Mouse (Mus musculus) cerebellum, postnatal 10 days (tissue): ENCODE results near the gene Clns1a.

Experiments used
- DNase-seq, 2 experiments: peaks; one replicate each; pipeline ENCODE4 v3.0.0; 2021; ENCODE audit warnings: mixed read lengths in 2 of 2

Clns1a gene

GRCm38 (mm10) chr7:97696506-97697254 is at the start of gene Clns1a:
Gene Clns1a, plus strand, starts transcription at chr7:97696634.
- peak; percentile 95 to 98 for DNase-seq

DNA sequence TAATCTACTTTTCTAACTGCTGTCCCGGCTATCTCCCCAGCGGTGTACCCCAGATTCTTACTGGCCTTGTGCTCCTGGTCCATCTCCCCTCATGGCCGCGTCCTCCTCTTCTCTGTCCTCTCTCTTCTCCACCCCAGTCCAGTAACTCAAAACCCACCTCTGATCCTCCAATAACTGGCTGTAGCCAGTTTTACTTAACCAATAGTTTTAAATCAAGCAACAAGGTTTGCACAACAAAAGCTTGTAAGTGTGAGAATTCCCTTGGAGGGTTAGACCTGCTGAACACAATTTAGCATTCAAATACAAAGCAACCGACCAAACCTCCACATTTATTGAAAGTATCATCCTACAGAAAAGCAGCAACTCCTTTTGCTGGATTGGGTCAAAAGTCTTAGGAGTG is 48.8 kb upstream of the Clns1a start:
- no peak for DNase-seq

DNA sequence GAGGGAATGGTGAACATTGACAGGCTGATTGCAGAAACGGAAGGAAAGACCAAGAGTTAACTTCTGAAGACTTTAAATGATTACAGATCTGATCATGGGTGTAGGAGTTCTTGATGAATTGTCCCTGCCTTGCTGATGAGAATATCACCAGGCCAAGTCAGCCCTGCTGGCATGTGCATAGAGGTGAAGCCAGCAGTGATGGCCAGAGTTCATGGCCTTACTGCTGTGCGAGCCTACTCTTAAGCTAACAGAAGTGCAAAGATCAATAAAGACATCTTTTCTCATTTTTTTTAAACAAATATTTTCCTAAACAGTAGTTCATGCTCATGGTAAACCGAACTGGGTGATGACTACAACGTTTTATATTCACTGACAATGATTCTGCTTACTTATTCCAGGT is 45.7 kb upstream of the Clns1a start:
- DNase-seq, result no peak

GRCm38 (mm10) chr7:97656144-97656543 is 40.3 kb upstream of the Clns1a start:
- DNase-seq, result no peak

- no peak for DNase-seq
Measured at GRCm38 (mm10) chr7:97661634-97662033, 34.8 kb upstream of the Clns1a start.

- DNase-seq, result peak in 1 of 2 experiments; percentile 70
Measured at GRCm38 (mm10) chr7:97679239-97679638, 17.2 kb upstream of the Clns1a start.

DNA sequence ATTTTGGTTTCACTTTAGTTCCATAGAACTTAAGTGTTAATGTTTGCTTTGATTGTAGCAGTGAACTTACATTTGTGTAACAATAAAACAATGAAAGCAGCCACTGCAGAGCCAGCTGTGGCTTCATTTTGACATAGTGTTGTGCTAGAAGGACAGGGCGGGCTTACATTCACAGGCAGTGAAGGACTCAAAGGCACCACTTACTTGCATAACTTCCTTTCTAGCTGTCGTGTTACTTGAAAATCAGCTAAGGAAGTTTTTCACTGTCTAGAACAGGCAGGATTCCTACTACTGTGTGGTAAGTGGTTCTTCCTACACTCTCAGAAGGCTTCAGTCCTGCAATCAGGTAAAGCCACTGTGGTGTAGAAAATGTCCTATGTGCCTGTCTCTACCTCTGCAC is 8.6 kb upstream of the Clns1a start:
- no peak for DNase-seq

- no peak for DNase-seq
Measured at GRCm38 (mm10) chr7:97695441-97695840, 993 bp upstream of the Clns1a start.

DNA sequence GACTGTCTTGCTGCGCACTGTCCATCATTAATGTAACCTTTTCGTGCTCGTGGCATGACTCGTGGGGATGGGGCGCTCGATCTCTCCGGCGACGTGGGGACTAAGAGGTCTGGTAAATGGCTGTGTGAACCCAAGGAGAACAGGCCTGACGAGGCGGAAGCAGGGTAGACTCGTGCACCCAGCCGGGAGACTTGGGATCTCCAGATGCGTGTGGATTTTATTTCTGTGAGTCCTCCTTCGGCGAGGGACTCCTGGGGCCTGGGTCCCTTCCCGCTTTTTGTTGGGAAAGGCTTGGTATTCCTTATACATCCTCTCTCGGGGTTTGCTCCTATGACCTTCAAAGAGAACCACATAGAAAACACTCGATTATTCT is 315 bp upstream of the Clns1a start:
- DNase-seq, result no peak

GRCm38 (mm10) chr7:97700173-97700572 is 3.7 kb downstream of the Clns1a start:
- no peak for DNase-seq

GRCm38 (mm10) chr7:97701106-97701505 is 4.7 kb downstream of the Clns1a start:
- DNase-seq, result no peak

DNA sequence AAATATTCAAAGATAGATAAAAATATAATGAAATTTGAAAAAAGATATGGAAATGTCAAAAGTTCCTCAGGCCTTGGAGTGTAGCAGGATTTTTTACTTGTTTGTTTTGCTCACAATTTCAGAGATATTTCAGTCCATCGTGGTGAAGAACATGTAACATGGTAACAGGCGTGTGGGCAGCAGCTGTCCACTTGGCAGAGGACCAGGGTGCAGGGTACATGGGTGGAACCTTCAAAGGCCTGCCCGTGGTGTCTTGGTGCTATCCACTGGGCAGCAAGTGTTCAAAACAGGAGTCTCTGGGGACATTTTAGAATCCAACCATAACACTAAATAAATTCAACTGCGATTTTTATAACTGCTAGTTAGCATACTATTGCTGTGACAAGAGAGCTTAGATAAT is 10.7 kb downstream of the Clns1a start:
- peak; percentile 73 to 78 for DNase-seq

GRCm38 (mm10) chr7:97707809-97708208 is 11.4 kb downstream of the Clns1a start:
- no peak for DNase-seq

DNA sequence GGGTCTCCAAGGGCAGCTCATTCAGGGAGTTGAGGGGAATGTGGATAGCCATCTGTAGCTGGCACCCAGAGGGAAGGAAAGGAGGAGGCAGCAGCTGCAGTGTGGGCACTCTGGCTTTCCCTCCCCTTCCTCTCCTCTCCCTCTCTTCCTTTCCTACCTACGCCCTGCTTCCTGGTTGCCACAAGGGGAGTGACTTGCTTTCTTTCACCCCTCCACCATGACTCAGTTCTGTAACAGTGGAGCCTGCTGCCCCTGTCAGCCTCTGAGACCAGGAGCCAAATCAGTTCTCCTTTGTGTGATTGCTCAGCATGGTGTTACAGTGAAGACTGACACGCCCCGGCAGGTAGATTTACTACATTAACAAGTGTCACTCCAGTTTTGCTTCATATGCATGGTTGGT is 12.8 kb downstream of the Clns1a start:
- no peak for DNase-seq

GRCm38 (mm10) chr7:97714651-97715050 is 18.2 kb downstream of the Clns1a start:
- DNase-seq, result no peak

DNA sequence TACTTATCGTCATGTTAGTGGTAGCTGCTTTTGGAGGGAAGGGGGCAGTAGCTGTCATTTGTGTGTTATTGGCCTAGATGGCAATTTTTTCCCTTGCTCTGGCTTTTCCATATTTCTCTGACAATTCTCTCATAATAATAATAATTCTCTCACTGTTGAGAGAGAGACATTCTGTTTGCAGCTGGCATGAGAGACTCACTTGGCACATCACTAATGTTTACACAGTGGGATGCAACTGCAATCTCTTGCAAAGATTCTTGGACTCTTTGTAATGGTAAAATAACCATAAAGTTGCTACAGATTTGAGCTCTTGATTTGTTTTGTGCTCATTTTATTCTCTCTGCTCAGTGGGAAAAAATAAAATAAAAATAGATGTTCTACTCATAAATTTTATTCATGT is 20.9 kb downstream of the Clns1a start:
- no peak for DNase-seq

DNA sequence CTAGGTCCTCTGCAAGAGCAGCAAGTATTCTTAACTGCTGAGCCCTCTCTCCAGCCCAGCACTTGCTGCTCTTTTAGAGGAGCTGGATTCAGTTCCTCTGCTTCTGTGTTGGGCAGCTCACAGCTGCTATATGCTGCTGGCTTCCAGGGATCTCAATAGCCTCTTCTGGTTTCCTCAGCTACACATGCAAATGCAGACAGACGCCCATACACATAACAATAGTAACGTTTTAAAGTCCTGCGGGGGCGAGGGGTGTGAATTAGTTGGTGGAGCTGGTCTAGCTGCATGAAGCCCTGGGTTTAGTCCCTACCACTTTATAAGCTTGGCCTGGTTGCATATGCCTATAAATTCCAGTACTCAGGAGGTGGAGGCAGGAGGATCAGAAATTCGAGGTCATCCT is 22.6 kb downstream of the Clns1a start:
- DNase-seq, result no peak

DNA sequence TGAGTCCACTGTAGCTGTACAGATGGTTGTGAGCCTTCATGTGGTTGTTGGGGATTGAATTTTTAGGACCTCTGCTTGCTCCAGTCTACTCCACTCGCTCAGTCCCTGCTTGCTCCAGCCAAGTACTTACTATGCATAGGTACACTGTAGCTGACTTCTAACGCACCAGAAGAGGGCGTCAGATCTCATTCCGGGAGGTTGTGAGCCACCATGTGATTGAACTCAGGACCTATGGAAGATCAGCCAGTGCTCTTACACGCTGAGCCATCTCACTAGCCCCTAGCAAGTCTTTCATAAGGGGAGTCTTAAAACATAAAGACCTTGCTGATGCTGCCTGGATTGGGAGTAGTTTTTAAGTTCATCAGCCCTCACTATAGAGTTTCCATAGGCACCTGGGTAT is 23.7 kb downstream of the Clns1a start:
- no peak for DNase-seq

GRCm38 (mm10) chr7:97722278-97722918 is 26.0 kb downstream of the Clns1a start:
- no peak for DNase-seq

DNA sequence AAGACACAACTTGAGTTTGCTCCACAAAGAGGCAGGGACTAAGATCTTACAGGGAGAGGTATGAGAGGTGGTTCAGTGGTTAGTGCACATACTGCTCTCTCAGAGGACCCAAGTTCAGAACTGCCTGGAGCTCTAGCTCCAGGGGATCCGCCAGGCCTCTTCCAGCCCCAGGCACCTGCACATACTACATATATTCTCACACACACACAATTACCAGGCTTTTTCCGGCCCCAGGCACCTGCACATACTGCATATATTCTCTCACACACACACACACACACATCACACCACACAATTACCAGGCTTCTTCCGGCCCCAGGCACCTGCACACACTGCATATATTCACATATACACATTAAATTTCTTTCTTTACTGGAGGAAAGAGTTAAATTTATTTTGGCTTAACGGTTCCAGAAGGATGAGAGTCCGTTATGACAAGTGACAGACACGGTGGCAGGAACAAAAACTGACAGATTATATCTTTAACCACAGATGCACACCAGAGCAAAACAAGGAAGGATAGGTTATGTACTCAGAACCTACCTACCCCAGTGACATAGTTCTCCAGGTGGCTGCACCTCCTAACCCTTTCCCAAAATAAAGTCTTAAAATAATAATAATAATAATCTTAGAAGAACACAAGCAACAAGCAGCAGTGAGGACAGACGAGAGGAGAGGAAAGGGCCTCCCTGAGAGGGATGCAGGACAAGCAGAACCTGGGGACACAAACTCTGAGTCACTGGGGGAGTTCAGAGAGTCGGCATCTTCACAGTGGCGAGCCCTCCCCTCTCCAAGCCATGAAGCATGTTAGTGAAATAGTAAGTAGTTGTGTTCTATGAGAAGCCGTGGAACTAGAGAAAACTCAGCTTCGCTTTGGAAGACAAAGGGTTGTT is 27.5 kb downstream of the Clns1a start:
- no peak for DNase-seq

DNA sequence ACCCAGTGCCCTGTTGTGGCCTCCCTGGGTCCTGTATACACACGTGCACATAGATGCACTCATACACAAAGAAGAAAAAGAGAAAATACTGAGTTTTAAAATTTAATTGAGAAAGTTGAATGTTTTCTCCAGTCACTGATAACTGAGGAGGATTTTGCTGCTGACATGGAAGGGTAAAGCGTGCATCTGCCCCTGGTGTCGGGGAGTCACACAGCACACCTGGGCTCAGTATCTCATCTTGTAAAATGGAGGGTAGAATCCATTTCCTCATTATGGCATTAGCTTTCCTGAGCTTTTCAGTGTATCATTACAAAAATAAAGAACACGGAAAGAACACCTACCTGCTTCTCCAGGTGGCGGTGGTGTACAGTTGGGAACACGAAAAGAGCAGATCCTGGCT is 29.0 kb downstream of the Clns1a start:
- no peak for DNase-seq

- DNase-seq, result no peak
Measured at GRCm38 (mm10) chr7:97726080-97726479, 29.6 kb downstream of the Clns1a start.

- DNase-seq, result no peak
Measured at GRCm38 (mm10) chr7:97726778-97727177, 30.3 kb downstream of the Clns1a start.
